Mouse (Mus musculus): ENCODE results near the gene Ifi205. TPM values are rescaled to one million over a fixed set of nuclear protein-coding genes. Genes with fewer than 3 reads are reported as not detected.
"Not testable (repeated sequence)": the region's sequence is repeated elsewhere in the genome, so short reads cannot be mapped to it uniquely, and the experiment has no call there.

Gene Ifi205
- polyA plus RNA-seq, 1 experiment from 2014 or later = 1.4 TPM

DNA sequence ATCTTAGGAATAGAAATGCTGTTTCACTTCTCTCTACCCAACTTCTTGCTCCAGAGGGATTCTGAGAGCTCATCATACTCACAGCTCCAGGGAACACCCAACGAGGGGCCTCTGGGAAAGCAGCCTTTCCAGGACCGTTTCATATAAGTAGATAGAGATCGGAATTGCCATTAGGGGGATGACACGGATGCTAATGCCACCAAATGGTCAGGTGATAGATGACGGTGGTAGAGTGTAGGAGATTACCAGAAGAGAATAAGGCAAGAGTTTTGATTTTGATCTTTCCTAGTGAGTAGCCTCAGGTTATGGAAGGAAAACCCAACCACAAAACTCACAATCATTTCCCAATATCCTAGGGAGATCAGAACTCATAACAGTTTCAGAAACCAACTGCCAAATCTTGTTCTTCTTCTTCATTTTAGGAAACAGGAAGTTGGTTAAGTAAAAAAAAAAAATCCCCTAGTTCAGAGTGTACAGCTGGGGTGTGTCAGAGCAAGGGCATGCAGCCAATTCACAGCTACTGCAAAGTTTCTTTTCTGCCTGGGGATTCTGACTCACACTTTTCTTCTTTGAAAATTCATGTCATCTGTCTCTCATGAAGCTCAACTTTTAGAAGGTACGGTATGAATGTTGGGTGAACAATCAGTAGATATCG, 9.0 kb upstream of the Ifi205 start, which contains the start of gene Olfr433:
TSS of gene Olfr433 (plus strand) at position 183 of the 655 bp plus-strand sequence.
- Histone ChIP-seq H3K9me3 (no peaks in the 10 kb centered on the region), H3K27me3 (replicated peaks) (no peaks in the 10 kb centered on the region), H3K9ac (no peak within 1 kb of the TSS), H3K36me3 (no peaks in the 10 kb centered on the region), H3K4me3 (no peak within 1 kb of the TSS), H3K4me2 (no peak within 1 kb of the TSS), H3K27ac (replicated peaks) (no peak within 1 kb of the TSS), H3K4me1 (0 out of 2 replicates have a peak, but pooled peaks cover 3% of the 10 kb centered on the region)
- 64% methylated on average over 7 of the region's 7 CpGs for WGBS
- ATAC-seq (ENCODE audit: extremely low read depth, insufficient number of reproducible peaks, low FRiP score, low TSS enrichment) = no peak

GRCm38 (mm10) chr1:174038480-174038879, 6.9 kb upstream of the Ifi205 start:
- H3K4me3 ChIP-seq = no peak overlapping the region
- no peak overlapping the region for H3K27ac ChIP-seq (replicated peaks)
- WGBS = 76% methylated on average over 3 of the region's 3 CpGs
- 0 out of 2 replicates have a peak, but pooled peaks cover 3% of the 10 kb centered on the region for H3K4me1 ChIP-seq
- no peaks in the 10 kb centered on the region for H3K36me3 ChIP-seq
- ATAC-seq (ENCODE audit: extremely low read depth, insufficient number of reproducible peaks, low FRiP score, low TSS enrichment) = no peak
- H3K9ac ChIP-seq = no peak overlapping the region
- H3K27me3 ChIP-seq (replicated peaks) = no peaks in the 10 kb centered on the region
- no peaks in the 10 kb centered on the region for H3K9me3 ChIP-seq
- no peak overlapping the region for H3K4me2 ChIP-seq

- Histone ChIP-seq H3K27ac (replicated peaks) (no peak overlapping the region), H3K4me3 (no peak overlapping the region), H3K36me3 (no peaks in the 10 kb centered on the region), H3K9me3 (no peaks in the 10 kb centered on the region), H3K4me2 (no peak overlapping the region), H3K9ac (no peak overlapping the region), H3K4me1 (no peaks in the 10 kb centered on the region), H3K27me3 (replicated peaks) (no peaks in the 10 kb centered on the region)
- no peak for ATAC-seq (ENCODE audit: extremely low read depth, insufficient number of reproducible peaks, low FRiP score, low TSS enrichment)
- WGBS = 55% methylated on average over 4 of the region's 4 CpGs
Observed at GRCm38 (mm10) chr1:174035841-174036240, 4.2 kb upstream of the Ifi205 start.

DNA sequence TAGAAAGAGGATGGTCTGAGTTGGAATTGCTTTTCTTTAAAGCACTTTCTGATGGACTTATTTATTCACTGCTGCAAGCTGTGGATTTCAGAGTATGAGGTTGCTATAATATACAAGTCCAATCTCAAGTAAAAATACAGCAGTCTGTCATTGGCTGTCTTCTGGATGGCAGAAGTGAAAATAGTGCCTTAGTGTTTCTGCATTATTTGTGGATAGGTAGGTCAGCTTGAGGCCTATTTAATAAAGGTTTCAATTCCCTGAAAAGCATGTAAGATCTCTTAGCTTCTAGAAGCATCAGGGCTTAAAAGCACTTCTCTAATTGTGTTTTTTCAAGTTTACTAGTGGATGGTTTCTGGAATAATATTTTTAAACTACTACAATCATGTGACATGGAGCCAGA, 24.6 kb downstream of the Ifi205 start:
- H3K4me1 ChIP-seq; H3K4me2 ChIP-seq; H3K27ac ChIP-seq (replicated peaks); H3K9me3 ChIP-seq; H3K27me3 ChIP-seq (replicated peaks); H3K36me3 ChIP-seq; H3K9ac ChIP-seq; ATAC-seq (ENCODE audit: extremely low read depth, insufficient number of reproducible peaks, low FRiP score, low TSS enrichment); H3K4me3 ChIP-seq: not testable (repeated sequence)

GRCm38 (mm10) chr1:174004352-174005109, 27.1 kb downstream of the Ifi205 start:
- H3K27me3 ChIP-seq (replicated peaks); H3K4me2 ChIP-seq; H3K4me3 ChIP-seq; H3K36me3 ChIP-seq; ATAC-seq (ENCODE audit: extremely low read depth, insufficient number of reproducible peaks, low FRiP score, low TSS enrichment); H3K9ac ChIP-seq; H3K4me1 ChIP-seq; H3K27ac ChIP-seq (replicated peaks); H3K9me3 ChIP-seq: not testable (repeated sequence)
- WGBS = 61% methylated on average over 2 of the region's 3 CpGs

DNA sequence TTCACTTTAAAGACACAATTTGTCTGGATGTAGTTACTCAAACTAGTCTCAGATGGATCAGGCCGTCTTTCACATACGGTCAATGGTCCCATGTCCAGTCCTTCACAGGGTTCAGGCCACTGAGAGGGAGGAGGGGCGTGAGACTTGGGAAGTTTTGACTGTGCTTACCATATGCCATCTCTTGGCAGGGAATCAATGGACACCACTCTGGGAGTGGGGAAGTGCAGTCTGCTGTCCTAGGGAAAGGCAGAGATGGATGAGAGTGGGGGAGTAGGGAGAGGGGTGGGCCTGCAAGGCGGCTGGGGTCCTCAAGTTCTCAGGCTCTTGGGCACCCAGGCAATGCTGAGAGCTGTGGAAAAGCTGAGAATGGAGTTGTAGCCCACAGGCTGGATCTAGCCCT, 36.6 kb downstream of the Ifi205 start:
- Histone ChIP-seq H3K9ac (no peak overlapping the region), H3K4me3 (no peak overlapping the region), H3K4me1 (no peaks in the 10 kb centered on the region), H3K36me3 (no peaks in the 10 kb centered on the region), H3K27me3 (replicated peaks) (no peaks in the 10 kb centered on the region), H3K27ac (replicated peaks) (no peak overlapping the region), H3K9me3 (no peaks in the 10 kb centered on the region), H3K4me2 (no peak overlapping the region)
- ATAC-seq (ENCODE audit: extremely low read depth, insufficient number of reproducible peaks, low FRiP score, low TSS enrichment) = no peak
- 77% methylated on average over 4 of the region's 4 CpGs for WGBS

DNA sequence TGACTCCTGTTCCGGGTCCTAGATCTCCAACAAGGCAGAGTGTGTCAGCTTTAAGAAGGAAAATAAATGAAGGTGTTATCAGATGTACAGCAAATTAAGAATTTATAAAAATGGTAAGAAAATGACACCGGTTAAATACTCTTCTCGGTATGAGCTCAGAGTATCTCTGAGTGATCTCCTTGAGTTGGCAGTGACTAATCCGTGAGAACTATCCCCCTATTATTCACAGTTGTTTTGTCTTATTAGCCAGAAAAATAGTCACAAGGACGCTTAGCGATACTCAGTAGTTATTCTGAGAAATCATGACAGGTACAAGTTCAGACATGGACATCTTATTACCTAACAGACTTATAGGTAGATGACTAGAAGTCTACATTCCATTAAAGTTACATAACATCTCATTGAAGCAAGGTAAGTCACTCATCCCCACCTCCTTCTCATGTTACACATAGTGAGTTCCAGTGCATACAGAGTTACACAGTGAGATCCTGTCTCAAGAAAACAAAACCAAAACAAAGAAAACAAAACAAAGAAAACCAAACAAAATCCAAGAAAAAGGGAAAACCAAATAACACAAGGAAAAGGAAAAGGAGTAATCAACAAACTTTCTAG, 48.8 kb downstream of the Ifi205 start, which contains the start of gene Ifi202b:
TSS of gene Ifi202b (minus strand) at position 51 of the 612 bp plus-strand sequence.
- not testable (repeated sequence) for H3K36me3 ChIP-seq; H3K9ac ChIP-seq; ATAC-seq (ENCODE audit: extremely low read depth, insufficient number of reproducible peaks, low FRiP score, low TSS enrichment); H3K9me3 ChIP-seq; H3K27me3 ChIP-seq (replicated peaks); H3K4me1 ChIP-seq; H3K27ac ChIP-seq (replicated peaks); H3K4me3 ChIP-seq; H3K4me2 ChIP-seq
- 80% methylated on average over 6 of the region's 6 CpGs for WGBS

- H3K4me3 ChIP-seq; H3K36me3 ChIP-seq; H3K4me1 ChIP-seq; H3K9ac ChIP-seq; H3K9me3 ChIP-seq; H3K4me2 ChIP-seq; H3K27me3 ChIP-seq (replicated peaks); ATAC-seq (ENCODE audit: extremely low read depth, insufficient number of reproducible peaks, low FRiP score, low TSS enrichment); H3K27ac ChIP-seq (replicated peaks): not testable (repeated sequence)
- 4% methylated on average over 3 of the region's 3 CpGs for WGBS
Observed at GRCm38 (mm10) chr1:173981038-173981437, 50.6 kb downstream of the Ifi205 start.

GRCm38 (mm10) chr1:173977622-173978021, 54.0 kb downstream of the Ifi205 start:
- peaks cover 5% of the 10 kb centered on the region; the same call in 1 of the 2 replicates for H3K4me1 ChIP-seq
- no peak overlapping the region for H3K4me2 ChIP-seq
- H3K9ac ChIP-seq = no peak overlapping the region
- H3K4me3 ChIP-seq = no peak overlapping the region
- no peak for ATAC-seq (ENCODE audit: extremely low read depth, insufficient number of reproducible peaks, low FRiP score, low TSS enrichment)
- H3K36me3 ChIP-seq = no peaks in the 10 kb centered on the region
- no peak overlapping the region for H3K27ac ChIP-seq (replicated peaks)
- no peaks in the 10 kb centered on the region for H3K9me3 ChIP-seq
- no peaks in the 10 kb centered on the region for H3K27me3 ChIP-seq (replicated peaks)

DNA sequence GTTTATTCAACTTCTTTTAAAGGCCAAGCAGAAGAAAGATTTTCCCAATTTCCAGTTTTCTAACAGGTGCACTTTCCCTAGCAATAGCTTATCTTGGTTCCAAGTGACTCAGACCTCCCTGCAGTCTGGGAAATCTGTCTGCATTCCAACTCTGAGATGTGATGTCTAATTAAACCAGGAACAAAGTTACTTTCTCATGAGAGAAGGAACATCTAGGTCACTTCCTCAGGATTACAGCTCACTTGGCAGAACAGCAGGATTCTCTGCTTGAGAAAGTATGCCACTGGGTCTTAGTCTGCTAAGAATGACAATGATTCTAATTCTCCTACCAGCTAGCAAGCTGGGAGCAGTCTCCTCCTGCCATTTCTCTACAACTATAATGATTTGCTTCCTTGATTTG, 58.5 kb downstream of the Ifi205 start:
- Histone ChIP-seq H3K4me3 (no peak overlapping the region), H3K27ac (replicated peaks) (no peak overlapping the region), H3K9me3 (no peaks in the 10 kb centered on the region), H3K4me2 (no peak overlapping the region), H3K4me1 (no peaks in the 10 kb centered on the region), H3K9ac (no peak overlapping the region), H3K36me3 (no peaks in the 10 kb centered on the region), H3K27me3 (replicated peaks) (no peaks in the 10 kb centered on the region)
- no peak for ATAC-seq (ENCODE audit: extremely low read depth, insufficient number of reproducible peaks, low FRiP score, low TSS enrichment)
